Mouse (Mus musculus) neural tube, embryonic 13.5 days (tissue): ENCODE data around the gene Ctdsp1. TPM values are rescaled to one million over a fixed set of nuclear protein-coding genes. Genes with fewer than 3 reads are reported as not detected.
A peak's percentile ranks its signal among the peaks of the same experiment; 100 is the strongest.

Source experiments
- ATAC-seq: fragments of 200-750 bp; cut with Nextera tagmentation; 2 replicates; pipeline ENCODE4 v1.8.0; 2017; ENCODE audit warnings: low read depth, mild to moderate bottlenecking, moderate TSS enrichment, moderate library complexity
- H3K27ac ChIP-seq: fragments of 300-500 bp; sonication (generic); replicated peaks from 2 replicates; pipeline ENCODE4 v1.5.1; 2015; ENCODE audit warnings: moderate library complexity, mild to moderate bottlenecking, inconsistent platforms
- H3K27me3 ChIP-seq: fragments of 300-500 bp; sonication (generic); 2 replicates; pipeline ENCODE4 v1.6.1; 2015; ENCODE audit warnings: mild to moderate bottlenecking, inconsistent platforms
- H3K36me3 ChIP-seq: fragments of 300-500 bp; sonication (generic); 2 replicates; pipeline ENCODE4 v1.6.1; 2015; ENCODE audit warnings: mild to moderate bottlenecking, inconsistent platforms
- H3K4me1 ChIP-seq: fragments of 300-500 bp; sonication (generic); replicated peaks from 2 replicates; pipeline ENCODE4 v1.6.1; 2015; ENCODE audit warnings: inconsistent platforms
- H3K4me2 ChIP-seq: fragments of 300-500 bp; sonication (generic); 2 replicates; pipeline ENCODE4 v1.6.1; 2015; ENCODE audit warnings: inconsistent platforms, mild to moderate bottlenecking, moderate library complexity
- H3K4me3 ChIP-seq: fragments of 300-500 bp; sonication (generic); 2 replicates; pipeline ENCODE4 v1.5.1; 2015; ENCODE audit warnings: mild to moderate bottlenecking, inconsistent platforms
- H3K9ac ChIP-seq: fragments of 300-500 bp; sonication (generic); 2 replicates; pipeline ENCODE4 v1.6.1; 2015; ENCODE audit warnings: moderate library complexity, mild to moderate bottlenecking, inconsistent platforms
- H3K9me3 ChIP-seq: fragments of 300-500 bp; sonication (generic); 2 replicates; pipeline ENCODE4 v1.6.1; 2016; ENCODE audit warnings: inconsistent platforms
- WGBS: fragments of 180-500 bp; shearing (Covaris S2); methylation state at CpG from one replicate; pipeline ENCODE4 v1.1.7; 2015; 5-methylcytosine and 5-hydroxymethylcytosine counted together
- polyA plus RNA-seq: library from polyadenylated mRNA; unstranded; fragments of >200 nt; fragmentation: Nextera tagmentation; extraction: Ambion mirVana; gene quantifications from 2 replicates; pipeline ENCODE4 v1.2.1, GENCODE M21; 2015

Gene Ctdsp1
- polyA plus RNA-seq, 1 experiment from 2014 or later: 22.5 TPM

- ATAC-seq: no peak
- no peak overlapping the region for H3K9ac ChIP-seq
- no peaks in the 10 kb centered on the region for H3K27me3 ChIP-seq
- 93% methylated on average over 10 of the region's 10 CpGs for WGBS
- H3K9me3 ChIP-seq: no peaks in the 10 kb centered on the region
- H3K27ac ChIP-seq: no peak overlapping the region
- no peaks in the 10 kb centered on the region for H3K36me3 ChIP-seq
- no peak overlapping the region for H3K4me2 ChIP-seq
- no peaks in the 10 kb centered on the region for H3K4me1 ChIP-seq
- no peak overlapping the region for H3K4me3 ChIP-seq
Measured at GRCm38 (mm10) chr1:74381588-74382021, 9.7 kb upstream of the Ctdsp1 start.

DNA sequence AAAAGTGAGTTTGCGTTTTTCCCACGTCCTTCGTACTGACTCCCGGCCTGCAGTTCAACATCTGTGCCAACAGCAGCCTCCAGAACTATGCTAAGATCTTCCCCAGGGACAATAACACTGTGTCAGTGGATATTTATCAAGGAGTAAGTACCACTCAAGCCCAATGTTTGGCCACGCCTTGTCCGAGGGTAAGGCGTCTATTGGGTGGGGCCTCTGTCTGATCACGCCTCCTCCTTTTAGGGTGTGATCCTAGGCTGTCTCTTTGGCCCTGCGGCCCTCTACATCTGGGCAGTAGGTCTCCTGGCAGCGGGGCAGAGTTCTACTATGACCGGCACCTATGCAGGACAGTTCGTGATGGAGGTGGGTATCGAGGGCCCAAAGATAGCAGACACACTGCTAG, 7.9 kb upstream of the Ctdsp1 start:
- WGBS: 91% methylated on average over 13 of the region's 13 CpGs
- Histone ChIP-seq H3K4me3 (no peak overlapping the region), H3K9ac (no peak overlapping the region), H3K4me2 (no peak overlapping the region), H3K9me3 (no peaks in the 10 kb centered on the region), H3K27ac (no peak overlapping the region), H3K36me3 (no peaks in the 10 kb centered on the region), H3K27me3 (peaks cover 1% of the 10 kb centered on the region; the same call in 1 of the 2 replicates), H3K4me1 (peaks cover 7% of the 10 kb centered on the region)
- ATAC-seq: no peak

DNA sequence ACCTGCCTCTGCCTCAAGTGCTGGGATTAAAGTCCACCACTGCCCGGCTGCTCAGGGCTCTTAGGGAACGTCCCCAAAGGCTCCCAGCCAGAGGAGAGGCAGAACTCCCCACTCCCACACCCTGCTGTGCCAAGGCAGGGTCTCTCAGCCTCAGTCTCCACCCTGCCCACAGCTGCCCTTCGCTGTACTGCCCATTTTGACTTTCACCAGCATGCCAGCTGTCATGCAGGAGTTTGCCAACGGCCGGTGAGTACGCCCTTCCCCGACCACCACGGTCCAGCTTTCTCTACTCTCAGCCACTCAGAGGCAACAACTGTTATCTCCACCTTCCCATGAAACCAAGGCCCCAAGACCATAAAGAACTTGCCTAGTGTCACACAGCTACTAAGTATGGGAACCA, 6.8 kb upstream of the Ctdsp1 start:
- peaks cover 11% of the 10 kb centered on the region for H3K27me3 ChIP-seq
- H3K9ac ChIP-seq: no peak overlapping the region
- no peak overlapping the region for H3K4me3 ChIP-seq
- peaks cover 9% of the 10 kb centered on the region for H3K4me1 ChIP-seq
- no peak overlapping the region for H3K27ac ChIP-seq
- no peaks in the 10 kb centered on the region for H3K36me3 ChIP-seq
- H3K4me2 ChIP-seq: no peak overlapping the region
- ATAC-seq: no peak
- WGBS: 86% methylated on average over 8 of the region's 8 CpGs
- no peaks in the 10 kb centered on the region for H3K9me3 ChIP-seq

DNA sequence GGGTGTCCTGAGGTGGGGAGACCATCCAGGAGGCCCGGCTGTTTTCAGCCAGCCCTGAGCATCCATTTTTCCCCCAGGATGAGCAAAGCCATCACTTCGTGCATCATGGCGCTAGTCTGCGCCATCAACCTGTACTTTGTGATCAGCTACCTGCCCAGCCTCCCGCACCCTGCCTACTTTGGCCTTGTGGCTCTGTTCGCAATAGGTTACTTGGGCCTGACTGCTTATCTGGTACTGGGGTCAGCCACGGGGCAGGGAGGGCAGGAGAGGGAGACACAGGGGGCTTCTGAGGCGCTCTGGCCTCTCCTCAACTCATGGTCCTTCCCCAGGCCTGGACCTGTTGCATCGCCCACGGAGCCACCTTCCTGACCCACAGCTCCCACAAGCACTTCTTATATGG, 6.2 kb upstream of the Ctdsp1 start:
- H3K9ac ChIP-seq: no peak overlapping the region
- H3K27ac ChIP-seq: no peak overlapping the region
- 95% methylated on average over 10 of the region's 10 CpGs for WGBS
- peaks cover 15% of the 10 kb centered on the region for H3K4me1 ChIP-seq
- H3K27me3 ChIP-seq: peaks cover 15% of the 10 kb centered on the region
- H3K36me3 ChIP-seq: no peaks in the 10 kb centered on the region
- no peak overlapping the region for H3K4me3 ChIP-seq
- no peak for ATAC-seq
- H3K4me2 ChIP-seq: no peak overlapping the region
- H3K9me3 ChIP-seq: no peaks in the 10 kb centered on the region

DNA sequence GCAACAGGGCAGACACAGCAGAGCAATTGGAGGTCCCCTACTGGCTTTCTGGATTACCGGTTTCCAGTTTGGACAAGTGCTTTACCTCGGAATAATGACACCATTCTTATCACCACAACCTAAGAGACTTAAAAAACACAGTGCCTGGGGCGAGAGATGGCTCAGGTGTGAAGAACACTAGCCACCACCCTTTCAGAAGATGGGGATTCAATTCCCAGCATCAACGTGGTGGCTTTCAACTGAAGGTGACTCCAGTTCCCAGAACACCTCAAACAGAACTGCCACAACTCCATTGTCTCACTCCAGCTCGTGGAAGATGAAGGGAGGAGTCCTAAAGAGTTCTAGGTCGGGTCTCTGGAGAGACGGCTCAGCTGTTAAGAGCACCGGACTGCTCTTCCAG, 5.8 kb upstream of the Ctdsp1 start:
- H3K36me3 ChIP-seq: no peaks in the 10 kb centered on the region
- peaks cover 19% of the 10 kb centered on the region for H3K4me1 ChIP-seq
- ATAC-seq: no peak
- H3K27me3 ChIP-seq: peaks cover 15% of the 10 kb centered on the region
- H3K9ac ChIP-seq: no peak overlapping the region
- no peak overlapping the region for H3K4me3 ChIP-seq
- H3K27ac ChIP-seq: no peak overlapping the region
- H3K9me3 ChIP-seq: no peaks in the 10 kb centered on the region
- no peak overlapping the region for H3K4me2 ChIP-seq
- WGBS: 88% methylated on average over 8 of the region's 8 CpGs

- Histone ChIP-seq H3K4me2 (peak overlapping the region; percentile 59), H3K36me3 (no peaks in the 10 kb centered on the region), H3K4me3 (peak overlapping the region; percentile 61), H3K4me1 (peaks cover 27% of the 10 kb centered on the region), H3K9ac (peak overlapping the region; percentile 75), H3K27ac (peak overlapping the region; percentile 96), H3K9me3 (no peaks in the 10 kb centered on the region), H3K27me3 (peaks cover 15% of the 10 kb centered on the region)
- no peak for ATAC-seq
- 54% methylated on average over 7 of the region's 10 CpGs for whole genome bisulfite sequencing
Measured at GRCm38 (mm10) chr1:74386363-74386713, 5.0 kb upstream of the Ctdsp1 start.

GRCm38 (mm10) chr1:74386714-74387385, 4.5 kb upstream of the Ctdsp1 start:
- WGBS: under 1% methylated on average over 26 of the region's 26 CpGs
- Histone ChIP-seq H3K4me1 (peaks cover 27% of the 10 kb centered on the region), H3K9me3 (no peaks in the 10 kb centered on the region), H3K36me3 (no peaks in the 10 kb centered on the region), H3K27me3 (peaks cover 15% of the 10 kb centered on the region), H3K9ac (peak overlapping the region; percentile 75), H3K27ac (peak overlapping the region; percentile 96), H3K4me2 (peak overlapping the region; percentile 59), H3K4me3 (peak overlapping the region; percentile 61)
- peak; percentile 90 for ATAC-seq

DNA sequence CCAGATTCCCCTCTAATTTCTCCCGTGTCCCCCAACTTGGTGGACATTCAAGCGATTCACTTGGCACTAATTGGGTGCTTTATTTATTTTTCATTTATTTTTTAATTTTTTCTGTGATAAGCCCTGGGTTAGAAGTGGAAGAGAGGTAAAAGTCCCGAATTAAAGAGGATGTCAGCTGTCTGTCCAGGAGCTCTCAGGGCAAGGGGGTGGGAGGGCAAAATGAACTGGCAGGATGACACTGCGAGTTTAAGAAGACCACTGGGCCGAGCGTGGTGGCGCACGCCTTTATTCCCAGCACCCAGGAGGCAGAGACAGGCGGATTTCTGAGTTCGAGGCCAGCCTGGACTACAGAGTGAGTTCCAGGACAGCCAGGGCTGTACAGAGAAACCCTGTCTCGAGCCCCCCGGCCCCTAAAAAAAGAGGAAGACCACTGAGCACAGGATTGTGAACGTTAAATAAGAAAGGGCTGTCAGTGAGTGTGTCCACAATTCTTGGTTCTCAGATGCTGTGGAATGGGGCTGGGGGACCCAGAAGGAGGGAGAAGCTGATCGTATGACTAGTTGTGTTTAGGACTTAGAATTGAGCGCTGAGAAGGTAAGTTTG, 3.8 kb upstream of the Ctdsp1 start:
- Histone ChIP-seq H3K27ac (peak overlapping the region; percentile 96), H3K9ac (peak overlapping the region; percentile 75), H3K9me3 (no peaks in the 10 kb centered on the region), H3K36me3 (no peaks in the 10 kb centered on the region), H3K27me3 (peaks cover 15% of the 10 kb centered on the region), H3K4me2 (peak overlapping the region; percentile 59), H3K4me1 (peaks cover 32% of the 10 kb centered on the region), H3K4me3 (peak overlapping the region; percentile 61)
- WGBS: 55% methylated on average over 15 of the region's 15 CpGs
- no peak for ATAC-seq

DNA sequence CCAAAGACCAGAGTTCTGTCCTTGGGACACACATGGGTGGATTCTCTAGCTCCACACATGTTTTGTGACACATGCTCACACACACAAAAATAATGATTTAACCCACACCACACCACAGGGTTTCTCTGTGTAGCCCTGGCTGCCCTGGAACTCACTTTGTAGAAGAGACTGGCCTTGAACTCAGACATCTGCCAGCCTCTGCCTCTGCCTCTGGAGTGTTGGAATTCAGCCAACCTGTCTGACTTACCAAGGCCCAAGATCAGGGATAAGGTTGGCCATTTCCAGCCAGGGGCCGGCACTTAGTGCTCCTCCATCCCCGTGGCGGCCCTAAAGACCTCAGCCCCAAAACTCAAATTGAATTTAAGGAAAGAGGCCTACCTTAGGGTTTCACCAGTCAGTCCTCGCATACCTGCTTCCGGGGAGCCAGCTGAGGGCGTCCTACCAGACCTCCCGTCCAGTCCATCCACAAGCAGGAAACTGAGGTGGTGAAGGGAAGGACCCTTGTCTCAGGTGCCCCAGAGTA, 2.9 kb upstream of the Ctdsp1 start:
- 80% methylated on average over 7 of the region's 7 CpGs for WGBS
- Histone ChIP-seq H3K27me3 (peaks cover 15% of the 10 kb centered on the region), H3K9me3 (no peaks in the 10 kb centered on the region), H3K9ac (no peak overlapping the region), H3K27ac (no peak overlapping the region), H3K4me3 (no peak overlapping the region), H3K4me2 (no peak overlapping the region), H3K36me3 (no peaks in the 10 kb centered on the region), H3K4me1 (peaks cover 42% of the 10 kb centered on the region)
- no peak for ATAC-seq

GRCm38 (mm10) chr1:74389831-74390286, 1.4 kb upstream of the Ctdsp1 start:
- no peak for ATAC-seq
- 6% methylated on average over 29 of the region's 29 CpGs for WGBS
- peak overlapping the region; percentile 95 for H3K4me2 ChIP-seq
- peaks cover 12% of the 10 kb centered on the region for H3K36me3 ChIP-seq
- H3K9ac ChIP-seq: no peak overlapping the region; the same call in 1 of the 2 replicates
- H3K27me3 ChIP-seq: peaks cover 15% of the 10 kb centered on the region
- H3K27ac ChIP-seq: no peak overlapping the region
- H3K4me1 ChIP-seq: peaks cover 46% of the 10 kb centered on the region
- no peaks in the 10 kb centered on the region for H3K9me3 ChIP-seq
- peak overlapping the region; percentile 15; the same call in 1 of the 2 replicates for H3K4me3 ChIP-seq

GRCm38 (mm10) chr1:74390287-74390906, 912 bp upstream of the Ctdsp1 start:
- 0 out of 2 replicates have a peak overlapping the region, but pooled peaks have one; percentile 1 for H3K27ac ChIP-seq
- no peaks in the 10 kb centered on the region for H3K9me3 ChIP-seq
- peaks cover 46% of the 10 kb centered on the region for H3K4me1 ChIP-seq
- ATAC-seq: no peak
- H3K27me3 ChIP-seq: peaks cover 15% of the 10 kb centered on the region
- no peak overlapping the region; the same call in 1 of the 2 replicates for H3K9ac ChIP-seq
- H3K4me2 ChIP-seq: peak overlapping the region; percentile 95
- WGBS: 7% methylated on average over 21 of the region's 21 CpGs
- H3K4me3 ChIP-seq: peak overlapping the region; percentile 93; the same call in 1 of the 2 replicates
- peaks cover 18% of the 10 kb centered on the region for H3K36me3 ChIP-seq

DNA sequence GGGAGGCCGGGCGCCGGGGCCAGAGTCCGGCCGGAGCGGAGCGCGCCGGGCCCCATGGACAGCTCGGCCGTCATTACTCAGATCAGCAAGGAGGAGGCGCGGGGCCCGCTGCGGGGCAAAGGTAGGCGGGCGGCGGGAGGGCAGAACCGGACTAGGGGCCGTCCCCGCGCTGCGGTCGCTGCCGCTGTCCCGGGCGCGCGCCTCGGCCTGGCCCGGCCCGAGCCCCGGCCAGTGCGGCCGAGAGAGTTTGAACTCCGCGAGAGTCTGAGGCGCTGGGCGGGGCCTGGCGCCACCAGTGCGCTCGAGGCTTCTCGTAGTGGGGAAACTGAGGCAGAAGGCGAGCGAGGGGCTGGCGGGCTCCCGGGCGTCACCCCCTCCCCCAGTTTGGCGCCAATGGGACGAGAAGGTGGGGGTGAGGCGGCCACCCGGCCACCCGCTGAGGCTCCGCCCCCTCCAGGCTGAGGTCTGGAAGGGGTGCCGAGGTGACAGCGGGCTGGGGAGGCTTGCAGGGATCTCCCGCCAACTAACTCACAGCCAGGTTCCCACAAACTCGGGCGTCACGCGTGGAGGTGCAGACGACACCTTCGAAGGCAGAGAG, 634 bp downstream of the Ctdsp1 start:
- Histone ChIP-seq H3K4me3 (peak overlapping the region; percentile 93), H3K36me3 (peaks cover 19% of the 10 kb centered on the region), H3K27me3 (peaks cover 15% of the 10 kb centered on the region), H3K4me2 (peak overlapping the region; percentile 95), H3K4me1 (peaks cover 48% of the 10 kb centered on the region), H3K9me3 (no peaks in the 10 kb centered on the region), H3K9ac (peak overlapping the region; percentile 88), H3K27ac (peak overlapping the region; percentile 87)
- peak; percentile 25 for ATAC-seq
- under 1% methylated on average over 50 of the region's 63 CpGs for WGBS
